Mouse (Mus musculus) megakaryocyte, embryonic 14.5 days (primary cell): ENCODE data around the gene Dnah2.

Experiments
- FLI1 ChIP-seq: IDR thresholded peaks from 2 replicates; pipeline ENCODE4 v1.6.1; 2012; ENCODE audit warnings: low read length, inconsistent platforms, mixed read lengths
- GATA1 ChIP-seq: IDR thresholded peaks from 3 replicates; pipeline ENCODE4 v1.6.1; 2012; ENCODE audit warnings: mixed read lengths, low read length, inconsistent platforms, borderline replicate concordance

GRCm38 (mm10) chr11:69581147-69581688, 32.3 kb upstream of the Dnah2 start:
- no peak; the same call in 1 of the 2 replicates for TF ChIP-seq FLI1
- TF ChIP-seq GATA1: no peak
